Mouse (Mus musculus): ENCODE results near the gene Adgrl3. TPM values are rescaled to one million over a fixed set of nuclear protein-coding genes. Genes with fewer than 3 reads are reported as not detected.

Gene Adgrl3
- total RNA-seq (2021): 100 to 1,000 TPM; 224 to 242 TPM

DNA sequence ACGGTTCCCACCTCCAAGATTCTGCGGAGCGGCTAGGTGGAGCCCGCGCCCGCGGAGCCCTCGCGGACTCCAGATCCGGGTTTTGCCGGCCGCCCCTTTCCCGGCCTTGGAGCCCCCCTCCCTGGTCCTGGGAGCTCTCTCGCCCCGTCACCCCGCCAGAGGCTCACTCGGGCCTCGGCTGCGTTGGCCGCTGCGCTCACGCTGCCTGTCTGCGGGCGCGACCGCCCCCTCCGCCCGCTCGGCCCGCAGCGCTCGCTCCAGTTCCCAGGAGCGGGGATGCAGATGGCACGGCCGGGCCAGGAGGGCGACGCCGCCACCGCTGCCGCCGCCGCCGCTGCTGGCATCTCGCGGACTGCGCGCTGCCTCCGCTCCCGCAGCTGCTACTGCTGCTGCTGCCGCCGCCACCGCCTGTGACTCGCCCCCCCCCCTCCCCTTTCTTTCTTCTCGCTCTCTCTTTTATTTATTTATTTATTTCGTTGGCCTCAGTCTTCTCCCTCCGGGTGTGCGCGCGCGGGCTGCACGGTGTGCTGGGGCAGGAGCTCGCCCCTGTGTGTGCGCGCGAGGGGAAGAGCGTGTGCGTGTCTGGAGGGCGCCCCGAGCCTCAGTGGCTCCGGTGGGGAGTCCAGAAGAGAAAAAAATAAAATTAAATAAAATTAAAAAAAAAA is at the start of gene Adgrl3:
TSS of gene Adgrl3 (plus strand) at position 549 of the 665 bp plus-strand sequence.
- peak; percentile 84 to 89 for DNase-seq (ENCODE audit: low spot score in 2 of 2)
- intact Hi-C loops (cut with DNase I): loop anchor here (5.0 to 10.0 kb wide), 7 partner anchors 63 to 1325 kb away; no protein-coding TSS in a partner anchor

DNA sequence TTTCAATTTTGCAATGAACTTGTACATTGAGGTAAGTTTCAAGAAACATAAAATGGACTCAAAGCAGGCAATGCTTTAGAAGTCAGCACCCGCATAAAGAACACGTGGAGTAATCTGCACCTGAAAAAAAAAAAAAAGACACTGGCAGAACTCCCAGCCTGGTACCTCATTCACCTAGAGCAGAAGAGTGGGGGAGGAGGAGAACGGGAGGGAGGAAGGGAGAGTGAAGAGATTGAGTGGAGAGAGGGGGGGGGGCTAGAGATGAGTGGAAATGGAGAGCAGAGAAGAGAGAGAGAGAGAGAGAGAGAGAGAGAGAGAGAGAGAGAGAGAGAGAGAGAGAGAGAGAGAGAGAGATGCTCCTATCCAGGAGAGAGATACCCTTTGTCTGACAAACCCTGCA is 772 bp upstream of the Adgrl3 start:
- DNase-seq (ENCODE audit: low spot score in 2 of 2): no peak
- intact Hi-C loops (cut with DNase I): loop anchor here (5.0 kb wide), 1 partner anchor 232 kb away; no protein-coding TSS in a partner anchor

DNA sequence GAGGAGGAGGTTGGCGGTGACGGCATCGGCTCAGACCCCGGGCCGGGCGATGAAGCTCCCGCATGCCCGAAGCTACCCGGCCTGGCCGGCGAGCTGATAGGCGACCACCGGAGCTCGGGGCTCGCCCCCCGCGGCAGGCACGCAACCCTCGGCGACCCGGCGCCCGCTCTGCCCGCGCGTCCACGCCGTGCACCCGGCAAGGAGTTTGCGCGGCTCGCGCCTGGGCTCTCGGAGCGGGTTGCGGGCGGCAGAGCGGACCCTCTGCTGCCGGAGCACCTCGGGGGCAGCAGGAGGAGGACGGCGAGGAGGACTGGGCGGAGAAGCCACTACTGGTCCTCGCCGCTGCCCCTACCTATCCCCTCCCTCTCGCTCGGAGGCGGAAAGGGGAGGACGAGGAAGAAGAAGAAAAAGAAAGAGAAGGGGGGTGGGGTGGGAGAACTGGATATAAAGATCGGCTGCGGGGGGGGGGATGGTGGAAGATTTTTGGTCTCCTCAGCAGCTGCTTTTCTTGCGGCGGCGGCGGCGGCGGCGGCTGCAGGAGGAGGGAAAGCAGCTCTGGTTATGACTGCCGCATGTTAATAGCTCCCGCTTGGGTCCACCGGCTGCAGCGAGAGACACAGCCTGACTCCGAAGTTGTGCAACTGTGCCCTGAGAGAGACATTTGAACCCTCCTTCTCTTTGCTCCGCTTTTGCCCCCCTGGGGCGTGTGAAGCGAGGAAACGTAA is 505 bp downstream of the Adgrl3 start:
- intact Hi-C loops (cut with DNase I): loop anchor here (5.0 to 10.0 kb wide), 6 partner anchors 62 to 1324 kb away; no protein-coding TSS in a partner anchor
- peak; percentile 68 to 75 for DNase-seq (ENCODE audit: low spot score in 2 of 2)

DNA sequence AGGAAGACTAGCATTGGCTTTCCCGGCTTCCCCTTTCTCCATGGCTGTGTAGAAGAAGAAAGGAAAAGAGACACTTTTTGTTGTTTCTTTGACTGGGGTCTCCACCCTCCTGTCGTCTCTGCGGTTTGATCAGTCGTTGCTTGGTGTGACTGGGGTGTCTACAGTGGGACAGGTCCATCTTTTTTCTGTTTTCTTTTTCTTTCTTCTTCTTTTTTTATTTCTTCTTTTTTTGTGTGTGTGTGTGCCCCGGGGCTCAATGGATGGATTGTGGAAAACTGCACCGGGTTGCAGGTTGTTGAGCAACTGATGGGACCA is 1.0 kb downstream of the Adgrl3 start:
- intact Hi-C loops (cut with DNase I): loop anchor here (5.0 to 10.0 kb wide), 6 partner anchors 61 to 1324 kb away; no protein-coding TSS in a partner anchor

DNA sequence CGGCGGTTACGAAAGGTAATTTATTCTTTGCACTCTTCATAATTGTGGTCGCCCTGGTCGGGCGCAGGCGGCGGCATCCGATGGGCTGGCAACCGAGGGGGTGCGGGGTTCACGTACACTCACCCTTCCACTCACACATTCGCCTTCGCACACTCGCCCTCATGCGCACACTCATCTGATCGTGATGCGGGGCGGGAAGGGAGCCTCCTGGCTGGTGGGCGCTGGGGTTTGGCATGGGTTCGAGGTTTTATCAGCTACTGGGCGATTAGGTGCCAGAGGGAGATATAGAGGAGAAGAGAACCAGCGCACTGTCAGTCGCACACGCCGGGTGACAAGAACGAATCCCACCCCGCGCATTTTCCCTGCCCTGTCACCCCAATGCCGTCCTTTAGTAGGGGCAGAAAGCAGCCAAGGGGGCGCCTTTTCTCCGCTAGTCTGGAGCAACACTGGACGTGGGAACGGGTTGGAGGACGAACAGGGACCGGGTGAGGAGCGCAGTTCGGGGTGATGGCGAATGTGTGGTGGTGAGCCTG is 1.5 kb downstream of the Adgrl3 start:
- intact Hi-C loops (cut with DNase I): loop anchor here (5.0 to 10.0 kb wide), 6 partner anchors 61 to 1323 kb away; no protein-coding TSS in a partner anchor
- DNase-seq (ENCODE audit: low spot score in 2 of 2): peak; percentile 66 to 74

More for the DNA sequence above, 1.0 kb downstream of the Adgrl3 start:
- no peak for DNase-seq (ENCODE audit: low spot score in 2 of 2)

DNA sequence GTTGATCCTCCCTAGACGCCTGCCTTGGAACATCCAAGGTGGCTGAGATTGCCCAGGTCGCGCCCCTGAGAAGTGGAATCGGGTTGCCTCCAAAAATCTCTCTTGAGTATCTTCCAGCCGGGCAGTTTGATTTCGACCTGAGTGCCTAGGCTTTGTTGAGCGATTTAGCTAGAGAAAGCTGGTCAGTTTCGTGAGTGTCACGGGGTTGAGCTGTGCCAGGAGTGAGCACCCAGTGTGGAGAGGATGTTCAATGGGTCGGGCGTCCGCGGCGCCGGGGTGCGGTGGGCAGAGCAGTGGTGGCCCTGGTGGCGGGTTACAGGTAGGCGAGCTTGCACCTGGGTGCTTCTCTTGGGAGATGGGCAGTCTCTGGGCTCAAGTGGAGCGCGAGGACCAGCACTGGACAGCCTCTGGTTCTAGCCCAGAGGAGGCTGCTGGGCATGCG is 1.9 kb downstream of the Adgrl3 start:
- DNase-seq (ENCODE audit: low spot score in 2 of 2): peak; percentile 47 to 61
- intact Hi-C loops (cut with DNase I): loop anchor here (5.0 to 10.0 kb wide), 6 partner anchors 60 to 1323 kb away; no protein-coding TSS in a partner anchor

DNA sequence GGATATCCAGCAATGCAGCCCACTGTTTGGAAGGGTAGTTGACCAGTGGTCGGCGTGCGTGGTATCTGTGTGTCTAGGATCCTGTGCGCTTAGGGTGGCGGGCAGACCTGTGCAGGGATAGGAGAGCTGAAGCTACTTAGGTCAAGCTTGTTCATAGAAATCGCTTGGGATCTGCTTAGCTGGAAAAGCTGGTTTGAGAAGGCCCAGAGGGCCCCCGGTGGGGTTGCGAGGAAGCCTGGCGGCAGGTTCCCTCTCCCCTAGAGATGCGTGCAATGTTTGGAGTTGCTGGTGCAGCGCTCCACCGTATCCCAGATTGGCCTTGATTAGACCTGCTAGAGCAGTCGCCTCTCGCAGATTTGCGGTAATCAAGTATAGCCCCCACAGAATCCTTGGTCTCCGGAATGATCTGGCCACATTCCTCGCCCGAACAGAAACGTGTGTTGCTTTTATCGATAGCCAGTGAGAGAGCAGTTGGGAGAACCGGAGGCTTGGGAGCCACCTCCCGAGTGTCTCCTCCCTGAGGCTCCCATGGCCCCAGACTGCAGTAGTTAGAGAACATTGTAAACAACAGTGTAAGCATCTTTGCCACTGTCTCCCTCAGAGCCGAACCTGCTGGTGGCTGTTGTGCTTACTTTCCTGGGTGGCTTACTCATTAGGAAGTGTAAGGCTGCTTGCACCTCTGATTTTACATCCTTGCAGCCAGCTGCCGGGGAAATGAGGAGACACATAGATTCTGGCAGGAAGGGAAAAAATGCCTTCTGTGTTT is 2.6 kb downstream of the Adgrl3 start:
- intact Hi-C loops (cut with DNase I): loop anchor here (5.0 to 10.0 kb wide), 6 partner anchors 60 to 1322 kb away; no protein-coding TSS in a partner anchor

DNA sequence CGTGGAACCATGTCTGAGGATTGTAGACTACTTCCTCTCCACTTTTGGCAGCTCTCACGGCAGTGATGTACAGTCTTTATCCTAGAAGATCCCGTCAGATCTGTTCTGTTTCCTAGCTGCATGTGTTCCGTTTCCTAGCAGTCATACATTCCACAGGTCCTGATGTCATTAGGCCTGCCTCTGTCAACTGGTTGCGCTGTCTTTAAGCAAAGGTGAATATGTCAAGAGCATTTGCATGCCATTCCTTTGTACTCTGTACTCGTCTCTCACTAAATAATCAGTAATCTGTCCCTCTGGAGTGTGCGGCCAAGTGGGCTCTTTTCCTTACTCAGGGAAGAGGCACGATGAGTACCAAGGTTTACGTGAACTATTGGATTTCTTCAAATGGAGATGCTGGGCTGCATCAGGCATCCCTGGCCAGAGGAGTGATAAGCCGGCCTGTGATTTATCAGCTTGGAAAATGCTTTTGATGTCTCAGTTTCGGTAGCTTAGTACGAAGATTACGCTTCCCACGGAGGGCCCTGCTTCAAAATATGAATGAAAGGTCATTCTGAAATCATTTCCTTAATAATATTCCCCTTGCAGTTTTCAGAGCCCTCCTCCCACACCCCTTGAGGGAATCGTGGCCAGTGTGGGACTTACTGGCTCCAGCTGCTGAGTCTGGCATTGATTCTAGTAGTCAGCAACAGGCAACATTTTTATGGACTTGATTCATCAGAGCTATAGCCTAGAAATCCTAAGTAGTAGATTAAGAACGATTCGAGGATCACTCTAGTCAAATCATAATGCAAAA is 4.2 kb downstream of the Adgrl3 start:
- intact Hi-C loops (cut with DNase I): loop anchor here (5.0 to 10.0 kb wide), 6 partner anchors 58 to 1321 kb away; no protein-coding TSS in a partner anchor
- DNase-seq (ENCODE audit: low spot score in 2 of 2): no peak

More for the DNA sequence above, 2.6 kb downstream of the Adgrl3 start:
- DNase-seq (ENCODE audit: low spot score in 2 of 2): peak; percentile 68 to 69

DNA sequence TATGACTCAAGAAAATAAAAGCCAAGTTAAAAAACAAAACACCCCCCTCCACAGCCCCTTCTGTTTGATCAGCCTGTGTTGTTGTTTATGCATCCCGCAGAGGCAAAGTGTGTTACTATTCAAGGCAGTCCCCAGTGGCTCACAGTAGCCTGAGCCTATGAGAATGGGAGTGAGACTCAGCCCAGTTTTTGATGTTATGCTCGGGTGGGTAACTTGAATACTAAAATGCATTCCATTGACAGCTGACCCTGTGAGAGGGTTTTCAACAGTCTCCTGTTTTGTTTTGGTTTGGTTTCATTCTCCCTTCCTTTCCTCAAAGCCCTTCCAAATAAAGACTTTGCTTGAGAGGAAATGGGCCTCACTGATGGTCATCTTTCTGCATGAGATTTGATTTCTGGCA is 8.9 kb downstream of the Adgrl3 start:
- DNase-seq (ENCODE audit: low spot score in 2 of 2): no peak
- intact Hi-C loops (cut with DNase I): loop anchor here (10.0 kb wide), 4 partner anchors 256 to 1316 kb away; no protein-coding TSS in a partner anchor

DNA sequence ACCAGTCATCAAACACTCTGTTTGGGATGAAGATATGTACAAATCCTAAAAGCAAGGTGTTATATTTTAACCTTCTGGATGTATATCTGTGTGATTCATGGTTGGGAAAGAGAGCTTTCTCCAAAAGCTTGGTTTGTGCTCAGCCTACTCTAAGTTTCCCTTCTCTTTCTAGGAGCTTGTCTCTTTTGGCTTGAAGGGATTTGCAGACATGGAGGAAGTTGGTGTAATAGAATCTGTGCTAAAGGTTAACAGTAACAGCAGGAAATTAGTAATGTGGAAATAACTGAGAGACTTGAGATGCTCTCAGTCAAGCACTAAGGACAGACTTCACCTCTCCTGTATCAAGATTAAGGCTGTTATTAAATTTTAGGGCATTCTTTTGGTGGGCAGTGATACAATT is 17.2 kb downstream of the Adgrl3 start:
- DNase-seq (ENCODE audit: low spot score in 2 of 2): no peak
- intact Hi-C loops (cut with DNase I): no loop called here

DNA sequence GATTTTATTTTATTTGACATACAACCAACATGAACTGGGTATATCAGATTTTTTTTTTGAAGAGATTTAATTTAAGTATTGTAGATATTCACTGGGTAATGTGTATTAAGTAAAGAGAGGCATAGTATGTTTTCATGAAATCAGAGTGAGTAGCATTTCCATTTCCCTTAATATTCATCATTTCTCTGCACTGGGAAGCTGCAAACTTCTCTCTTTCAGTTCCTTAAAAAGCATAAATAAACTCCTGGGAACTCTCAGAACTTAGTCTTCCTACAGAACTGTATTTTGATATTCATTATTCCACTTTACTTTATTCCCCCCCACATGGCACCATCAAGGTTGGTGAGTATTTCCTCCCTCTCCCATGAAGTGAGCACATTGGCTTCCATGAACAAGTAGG is 23.9 kb downstream of the Adgrl3 start:
- intact Hi-C loops (cut with DNase I): no loop called here
- no peak for DNase-seq (ENCODE audit: low spot score in 2 of 2)

DNA sequence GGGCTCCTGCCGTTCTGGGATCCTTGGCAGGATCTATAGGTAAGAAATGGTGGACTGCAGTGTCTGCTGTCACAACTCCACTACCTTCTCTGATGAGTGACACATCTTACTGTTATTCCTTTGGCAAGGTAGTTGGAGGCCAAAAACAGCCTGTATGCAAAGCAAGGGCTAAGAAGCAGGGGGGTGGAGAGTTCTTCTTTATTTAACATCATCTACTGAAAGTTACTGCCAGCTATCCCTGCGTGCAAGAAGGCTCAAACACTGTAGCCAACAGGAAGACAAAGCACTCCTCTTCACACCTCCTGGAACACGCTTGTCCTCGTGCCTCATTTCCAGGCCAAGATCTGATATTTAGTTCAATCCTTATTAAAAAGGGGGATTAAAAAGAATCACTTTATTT is 26.2 kb downstream of the Adgrl3 start:
- intact Hi-C loops (cut with DNase I): no loop called here
- no peak for DNase-seq (ENCODE audit: low spot score in 2 of 2)

DNA sequence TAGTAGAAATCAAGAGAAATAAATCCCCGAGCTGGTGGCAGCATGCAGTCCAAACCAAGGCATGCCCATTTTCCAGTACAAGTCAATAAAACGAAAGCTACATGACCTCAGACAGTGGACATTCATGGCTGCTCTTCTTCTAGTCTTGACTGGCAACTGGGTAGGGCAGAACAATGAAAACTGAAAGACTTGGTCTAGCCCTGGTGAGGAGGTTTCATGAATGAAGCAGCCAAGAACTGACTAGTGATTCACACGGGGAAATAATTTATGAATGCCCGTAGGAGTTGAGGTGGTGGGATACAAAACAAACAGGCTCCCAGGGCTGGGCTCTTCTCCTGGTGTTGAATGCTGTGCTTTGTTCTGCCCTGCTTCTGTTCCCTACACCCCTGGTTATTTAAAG is 34.7 kb downstream of the Adgrl3 start:
- no peak for DNase-seq (ENCODE audit: low spot score in 2 of 2)
- intact Hi-C loops (cut with DNase I): no loop called here

DNA sequence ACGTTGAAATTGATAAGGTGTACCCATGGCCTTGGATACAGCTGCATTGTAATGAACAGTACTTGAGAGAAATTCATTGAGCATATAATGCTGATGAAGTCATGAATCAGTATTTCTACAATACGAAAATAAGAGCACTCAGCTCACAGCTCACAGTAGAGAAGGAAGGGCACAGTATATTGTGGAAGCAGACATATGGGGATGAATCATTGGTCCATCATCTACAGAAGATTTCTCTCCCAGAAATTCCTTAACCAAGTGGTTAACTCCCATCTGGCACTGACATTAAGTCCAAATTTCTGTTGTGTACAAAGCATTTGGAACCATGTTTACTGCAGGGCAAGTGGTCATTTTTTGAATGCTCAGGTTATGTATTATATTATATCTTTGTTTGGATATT is 35.3 kb downstream of the Adgrl3 start:
- intact Hi-C loops (cut with DNase I): no loop called here
- DNase-seq (ENCODE audit: low spot score in 2 of 2): no peak

DNA sequence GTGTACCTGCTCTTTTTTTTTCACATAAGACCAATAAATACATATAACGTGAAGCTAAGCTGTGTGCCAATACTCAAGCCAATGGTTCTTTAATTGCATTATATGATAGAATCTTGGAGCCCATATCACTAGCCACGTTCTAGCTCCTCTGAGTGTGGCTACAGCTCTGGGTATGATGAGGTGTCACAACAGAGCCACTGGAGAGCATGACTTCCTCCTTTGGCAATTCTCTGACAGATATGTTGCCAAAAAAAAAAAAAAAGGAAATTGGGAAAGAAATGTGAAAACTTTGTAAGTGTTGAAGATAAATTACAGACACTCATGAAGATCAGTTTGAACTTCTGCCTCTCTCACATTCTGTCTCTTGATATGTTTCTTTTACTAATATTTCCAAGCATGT is 38.2 kb downstream of the Adgrl3 start:
- intact Hi-C loops (cut with DNase I): no loop called here
- no peak for DNase-seq (ENCODE audit: low spot score in 2 of 2)

DNA sequence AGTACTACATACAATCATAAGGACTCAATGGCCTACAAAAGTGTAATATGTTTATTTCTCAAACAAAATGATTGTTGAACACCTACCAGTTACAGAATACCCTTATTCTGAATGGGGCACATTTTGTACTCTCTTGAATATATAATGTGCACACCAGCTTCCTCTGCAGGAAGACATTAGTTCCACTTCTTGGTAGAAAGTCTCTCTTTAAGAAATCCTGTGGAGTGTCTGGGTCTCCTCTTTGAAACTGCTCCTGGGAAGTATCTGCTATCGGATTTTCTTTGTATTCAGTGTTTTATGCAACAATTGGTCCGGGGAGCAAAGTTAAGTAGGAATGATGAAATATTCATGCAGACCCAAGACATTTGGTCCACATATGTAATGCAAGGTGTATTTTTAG is 41.0 kb downstream of the Adgrl3 start:
- no peak for DNase-seq (ENCODE audit: low spot score in 2 of 2)
- intact Hi-C loops (cut with DNase I): no loop called here

DNA sequence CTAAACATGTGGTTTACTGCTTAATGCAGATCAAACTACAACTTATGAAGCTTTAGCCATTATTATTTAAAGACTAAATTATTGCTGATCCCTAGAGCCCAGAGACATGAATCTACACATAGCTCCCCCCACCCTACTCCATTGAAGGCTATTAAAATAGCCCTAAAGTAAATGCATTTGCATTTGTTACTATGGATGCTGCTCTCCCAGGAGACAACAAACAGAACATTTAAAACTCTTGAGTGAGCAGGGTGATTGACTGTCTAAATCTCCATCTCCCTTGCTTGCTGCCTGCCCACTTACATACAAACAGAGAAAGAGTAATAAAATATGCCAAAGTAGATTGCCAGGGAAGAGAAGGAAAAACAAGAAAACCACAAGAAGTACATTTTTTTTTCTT is 41.4 kb downstream of the Adgrl3 start:
- intact Hi-C loops (cut with DNase I): no loop called here
- no peak for DNase-seq (ENCODE audit: low spot score in 2 of 2)

DNA sequence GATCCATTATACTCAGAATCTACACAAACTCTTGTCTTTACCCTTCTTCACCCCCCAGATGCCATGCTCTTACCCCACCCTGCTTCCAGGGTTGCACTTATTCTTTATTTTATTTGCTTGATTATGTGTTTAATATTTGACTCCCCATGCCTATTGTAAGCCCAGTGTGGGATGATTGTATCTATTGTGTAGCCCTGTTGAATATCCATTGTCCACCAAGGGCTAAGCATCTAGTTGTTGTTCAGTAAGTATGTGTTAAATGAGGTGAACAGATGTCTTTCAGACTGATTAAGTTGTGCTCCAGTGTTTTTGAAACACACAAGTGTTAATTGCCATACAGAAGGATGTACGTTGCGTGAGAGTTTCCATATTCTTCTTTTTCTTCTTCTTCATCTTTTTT is 44.1 kb downstream of the Adgrl3 start:
- intact Hi-C loops (cut with DNase I): no loop called here
- no peak for DNase-seq (ENCODE audit: low spot score in 2 of 2)

DNA sequence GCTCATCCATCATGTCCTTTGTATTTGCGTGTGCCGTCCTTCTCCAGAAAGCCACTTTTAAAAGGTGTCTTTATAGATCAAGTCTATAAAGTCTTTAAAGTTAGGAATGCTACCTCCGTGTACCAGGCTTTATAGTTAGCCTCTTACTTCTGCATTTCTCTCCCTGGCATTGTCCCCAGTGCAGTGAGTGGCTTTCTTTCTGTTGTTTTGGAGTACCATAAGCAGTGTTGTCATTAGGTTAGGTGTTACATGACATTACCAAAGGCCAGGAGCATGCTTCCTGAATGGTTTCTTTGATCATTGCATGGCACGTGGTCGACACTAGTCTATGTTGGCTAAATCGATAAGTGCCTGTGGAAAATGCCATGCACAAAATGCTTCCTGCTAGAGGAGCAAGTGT is 48.2 kb downstream of the Adgrl3 start:
- DNase-seq (ENCODE audit: low spot score in 2 of 2): no peak
- intact Hi-C loops (cut with DNase I): no loop called here
